Mouse (Mus musculus) hindbrain, embryonic 10.5 days (tissue): ENCODE measurements at regions not wholly inside any gene's neighbourhood (a gene's known extent, or its start where the extent isn't known, plus 50 kb on each side); places are given as distances from the start of the nearest gene placed in this dataset.

Experiments used
- DNase-seq: peaks from one replicate; pipeline ENCODE4 v3.0.0-alpha.2; 2017; ENCODE audit warnings: low spot score
- H3K27ac ChIP-seq: fragments of 300-500 bp; sonication (generic); 2 replicates; pipeline ENCODE4 v1.5.1; 2016; ENCODE audit warnings: mild to moderate bottlenecking, moderate library complexity
- H3K27me3 ChIP-seq: fragments of 300-500 bp; sonication (generic); 2 replicates; pipeline ENCODE4 v1.6.1; 2016; ENCODE audit warnings: mild to moderate bottlenecking; ENCODE audit not compliant: poor library complexity, insufficient read depth, severe bottlenecking
- H3K36me3 ChIP-seq: fragments of 300-500 bp; sonication (generic); 2 replicates; pipeline ENCODE4 v1.6.1; 2016; ENCODE audit warnings: mild to moderate bottlenecking, moderate library complexity
- H3K4me1 ChIP-seq: fragments of 300-500 bp; sonication (generic); replicated peaks from 2 replicates; pipeline ENCODE4 v1.6.1; 2016; ENCODE audit warnings: mild to moderate bottlenecking
- H3K4me3 ChIP-seq: fragments of 300-500 bp; sonication (generic); 2 replicates; pipeline ENCODE4 v1.5.1; 2016; ENCODE audit warnings: mild to moderate bottlenecking, moderate library complexity
- H3K9me3 ChIP-seq: fragments of 300-500 bp; sonication (generic); 2 replicates; pipeline ENCODE4 v1.6.1; 2016; ENCODE audit warnings: mild to moderate bottlenecking, moderate library complexity
- WGBS: fragments of 180-500 bp; shearing (Covaris S2); methylation state at CpG from one replicate; pipeline ENCODE4 v1.1.7; 2016; 5-methylcytosine and 5-hydroxymethylcytosine counted together

DNA sequence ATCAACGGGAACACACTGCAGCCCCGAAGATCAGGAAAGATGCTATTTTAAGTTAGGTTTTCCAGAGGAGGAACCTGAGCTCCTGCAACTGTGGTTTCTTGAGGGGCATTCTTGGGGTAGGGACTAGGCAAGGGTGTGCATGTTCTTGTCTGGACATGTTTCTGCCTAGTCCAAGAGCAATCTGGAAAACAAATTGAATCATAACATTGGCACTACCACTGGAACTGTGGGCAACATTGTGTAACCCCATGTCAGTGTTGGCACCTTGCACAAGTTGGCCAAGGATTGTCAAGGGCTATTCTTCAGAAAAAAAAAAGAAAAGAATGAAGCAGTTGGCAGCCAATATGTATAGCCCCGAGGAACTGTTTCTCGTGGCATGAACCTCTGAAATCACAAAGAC is 80.3 kb upstream of the Fam49a start:
- 94% methylated on average over 4 of the region's 4 CpGs for WGBS
- no peak for DNase-seq
- Histone ChIP-seq H3K27me3 (peaks cover 3% of the 10 kb centered on the region; the same call in 1 of the 2 replicates), H3K4me1 (peaks cover 17% of the 10 kb centered on the region), H3K36me3 (no peaks in the 10 kb centered on the region), H3K27ac (no peak overlapping the region), H3K9me3 (no peaks in the 10 kb centered on the region), H3K4me3 (no peak overlapping the region)

DNA sequence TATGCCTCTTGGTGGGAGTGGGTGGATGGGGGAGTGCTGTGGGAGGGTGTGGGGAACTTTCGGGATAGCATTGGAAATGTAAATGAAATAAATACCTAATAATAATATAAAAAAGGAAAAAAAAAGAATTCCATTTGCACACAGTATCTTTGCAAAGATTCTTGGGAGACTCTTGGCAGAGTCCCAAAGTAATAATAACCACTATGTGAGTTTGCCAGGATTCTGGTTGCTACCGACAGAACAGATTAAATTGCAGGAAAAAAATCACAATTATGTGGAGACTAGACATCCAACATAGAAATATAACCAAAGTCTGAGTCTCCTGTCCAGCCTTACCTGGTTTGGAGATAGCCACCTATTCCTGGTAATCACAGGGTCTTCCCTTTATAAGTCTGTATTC is 75.6 kb upstream of the Fam49a start:
- DNase-seq, result no peak
- H3K27me3 ChIP-seq, result no peaks in the 10 kb centered on the region
- no peaks in the 10 kb centered on the region for H3K9me3 ChIP-seq
- no peak overlapping the region for H3K4me3 ChIP-seq
- H3K4me1 ChIP-seq, result no peaks in the 10 kb centered on the region
- WGBS, result 92% methylated on average over 2 of the region's 2 CpGs
- no peak overlapping the region for H3K27ac ChIP-seq
- no peaks in the 10 kb centered on the region for H3K36me3 ChIP-seq

DNA sequence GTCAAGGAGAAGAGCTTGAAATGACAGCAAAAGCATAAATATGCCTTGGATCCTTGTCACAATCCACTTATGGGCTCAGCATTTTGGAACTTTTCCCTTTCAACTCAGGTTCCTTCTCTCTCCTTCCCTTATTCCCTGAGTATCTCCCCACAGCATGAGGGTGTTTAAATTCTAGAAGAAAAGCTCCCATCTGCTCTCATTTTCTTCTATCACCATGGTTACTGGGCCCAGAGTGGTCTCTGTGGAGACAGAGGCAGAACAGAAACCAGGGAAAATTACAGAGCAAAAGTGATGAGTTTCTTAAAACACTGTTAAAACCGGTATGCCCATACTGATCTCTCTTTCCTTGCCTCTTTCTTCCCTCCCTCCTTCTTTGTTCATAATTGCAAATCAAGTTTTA is 66.9 kb upstream of the Fam49a start:
- no peaks in the 10 kb centered on the region for H3K9me3 ChIP-seq
- no peak for DNase-seq
- H3K4me3 ChIP-seq, result no peak overlapping the region
- 83% methylated on average over 1 of the region's 1 CpGs for WGBS
- no peaks in the 10 kb centered on the region for H3K36me3 ChIP-seq
- no peak overlapping the region for H3K27ac ChIP-seq
- no peaks in the 10 kb centered on the region for H3K27me3 ChIP-seq
- H3K4me1 ChIP-seq, result no peaks in the 10 kb centered on the region

DNA sequence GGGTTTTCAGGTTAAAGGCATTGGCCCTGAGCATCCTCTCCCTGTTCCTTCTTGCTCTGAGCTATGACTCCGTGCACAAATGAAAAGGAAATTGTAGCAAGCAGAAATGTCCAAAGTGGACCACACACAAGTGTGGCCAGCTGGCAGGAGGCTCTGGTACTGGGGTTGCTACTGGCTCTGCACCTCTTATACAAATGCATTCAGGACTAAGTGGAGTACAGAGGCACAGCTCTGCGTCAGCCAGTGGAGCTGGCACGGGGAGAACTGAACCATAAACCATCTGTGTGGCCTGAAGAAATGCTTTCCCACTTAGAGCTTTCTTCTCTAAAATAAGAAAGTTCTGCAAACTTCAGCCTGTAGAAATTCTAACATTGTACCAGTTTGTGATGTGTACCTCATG is 65.3 kb upstream of the Fam49a start:
- H3K4me1 ChIP-seq, result no peaks in the 10 kb centered on the region
- no peak for DNase-seq
- no peaks in the 10 kb centered on the region for H3K9me3 ChIP-seq
- no peaks in the 10 kb centered on the region for H3K27me3 ChIP-seq
- H3K4me3 ChIP-seq, result no peak overlapping the region
- H3K27ac ChIP-seq, result no peak overlapping the region
- no peaks in the 10 kb centered on the region for H3K36me3 ChIP-seq
- WGBS, result 87% methylated on average over 3 of the region's 3 CpGs

DNA sequence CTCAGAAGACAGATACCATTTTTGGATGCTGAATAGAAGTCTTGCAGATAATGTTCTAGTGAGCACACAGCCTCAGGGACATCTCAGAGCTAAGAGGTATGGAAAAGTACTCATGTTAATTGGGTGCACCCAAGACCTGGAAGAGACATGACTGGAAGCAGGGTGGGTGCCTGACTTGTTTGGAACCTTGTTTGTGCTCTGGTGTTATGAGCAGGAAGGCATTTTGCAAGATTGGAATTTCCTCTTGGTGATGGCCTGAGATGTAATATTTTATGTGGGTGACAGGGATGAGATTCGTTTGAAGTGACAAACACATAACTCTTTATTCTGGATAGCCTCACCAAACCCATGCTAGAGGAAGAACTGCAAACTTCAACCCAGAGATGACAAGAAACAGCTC is 53.7 kb upstream of the Fam49a start:
- Histone ChIP-seq H3K4me1 (0 out of 2 replicates have a peak, but pooled peaks cover 5% of the 10 kb centered on the region), H3K9me3 (no peaks in the 10 kb centered on the region), H3K4me3 (no peak overlapping the region), H3K27ac (no peak overlapping the region), H3K27me3 (no peaks in the 10 kb centered on the region), H3K36me3 (no peaks in the 10 kb centered on the region)
- WGBS, result 68% methylated on average over 1 of the region's 1 CpGs
- no peak for DNase-seq
